Mouse (Mus musculus) G1E (cell line): ENCODE results near the gene Bean1. TPM values are rescaled to one million over a fixed set of nuclear protein-coding genes. Genes with fewer than 3 reads are reported as not detected.

Experiments
- ATAC-seq: 2 replicates; pipeline ENCODE4 v1.8.0; 2016; ENCODE audit warnings: mild to moderate bottlenecking; ENCODE audit not compliant: insufficient number of reproducible peaks, poor library complexity, low FRiP score, severe bottlenecking; ENCODE audit errors: extremely low read depth
- DNase-seq: peaks from one replicate; pipeline ENCODE4 v3.0.0; 2012; ENCODE audit warnings: low spot score
- H3K27me3 ChIP-seq: 2 replicates; pipeline ENCODE4 v1.6.1; 2012; ENCODE audit warnings: mild to moderate bottlenecking, low read length, inconsistent platforms; ENCODE audit not compliant: insufficient read depth
- H3K36me3 ChIP-seq: replicated peaks from 2 replicates; pipeline ENCODE3; 2012; ENCODE audit warnings: mild to moderate bottlenecking, inconsistent platforms
- H3K4me1 ChIP-seq: 2 replicates; pipeline ENCODE4 v1.6.1; 2012; ENCODE audit warnings: low read depth, low read length, inconsistent platforms, mixed read lengths; ENCODE audit not compliant: insufficient read depth
- H3K4me3 ChIP-seq: 2 replicates; pipeline ENCODE4 v1.5.1; 2012; ENCODE audit warnings: low read depth, mild to moderate bottlenecking, inconsistent platforms, low read length, moderate library complexity, mixed read lengths
- H3K9me3 ChIP-seq: replicated peaks from 2 replicates; pipeline ENCODE4 v1.6.1; 2012; ENCODE audit warnings: inconsistent platforms
- CTCF ChIP-seq: IDR thresholded peaks from 2 replicates; pipeline ENCODE4 v1.5.1; 2012; ENCODE audit warnings: low read depth, low read length, inconsistent platforms, mixed read lengths
- GATA1 ChIP-seq: IDR thresholded peaks from 2 replicates; pipeline ENCODE4 v1.6.1; 2012; ENCODE audit warnings: borderline replicate concordance, low read length, inconsistent platforms, mixed read lengths
- GATA2 ChIP-seq: IDR thresholded peaks from 2 replicates; pipeline ENCODE4 v1.6.1; 2012; ENCODE audit warnings: low read depth, low read length, inconsistent platforms, borderline replicate concordance
- POLR2AphosphoS5 ChIP-seq: IDR thresholded peaks from 2 replicates; pipeline ENCODE4 v1.6.1; 2012; ENCODE audit warnings: low read depth, low read length, inconsistent platforms; ENCODE audit not compliant: insufficient replicate concordance
- TAL1 ChIP-seq: conservative IDR thresholded peaks from 2 replicates; pipeline ENCODE4 v1.6.1; 2012; ENCODE audit warnings: low read depth, low read length, inconsistent platforms, mixed read lengths
- polyA plus RNA-seq: library from polyadenylated mRNA; stranded (reverse); fragments of >175 nt; gene quantifications from 2 replicates; pipeline ENCODE4 v1.2.3, GENCODE M21; 2012
- total RNA-seq, 2 experiments: library from RNA; stranded (forward) in 1 of 2; stranded (reverse) in 1 of 2; fragments of 200-1000 nt in 1 of 2; fragments of >200 nt in 1 of 2; fragmentation: Nextera tagmentation in 1 of 2; gene quantifications; 2 replicates each; pipeline ENCODE4 v1.2.3; 2014 to 2017

Bean1 gene
- total and polyA plus RNA-seq, 3 experiments, result not detected

DNA sequence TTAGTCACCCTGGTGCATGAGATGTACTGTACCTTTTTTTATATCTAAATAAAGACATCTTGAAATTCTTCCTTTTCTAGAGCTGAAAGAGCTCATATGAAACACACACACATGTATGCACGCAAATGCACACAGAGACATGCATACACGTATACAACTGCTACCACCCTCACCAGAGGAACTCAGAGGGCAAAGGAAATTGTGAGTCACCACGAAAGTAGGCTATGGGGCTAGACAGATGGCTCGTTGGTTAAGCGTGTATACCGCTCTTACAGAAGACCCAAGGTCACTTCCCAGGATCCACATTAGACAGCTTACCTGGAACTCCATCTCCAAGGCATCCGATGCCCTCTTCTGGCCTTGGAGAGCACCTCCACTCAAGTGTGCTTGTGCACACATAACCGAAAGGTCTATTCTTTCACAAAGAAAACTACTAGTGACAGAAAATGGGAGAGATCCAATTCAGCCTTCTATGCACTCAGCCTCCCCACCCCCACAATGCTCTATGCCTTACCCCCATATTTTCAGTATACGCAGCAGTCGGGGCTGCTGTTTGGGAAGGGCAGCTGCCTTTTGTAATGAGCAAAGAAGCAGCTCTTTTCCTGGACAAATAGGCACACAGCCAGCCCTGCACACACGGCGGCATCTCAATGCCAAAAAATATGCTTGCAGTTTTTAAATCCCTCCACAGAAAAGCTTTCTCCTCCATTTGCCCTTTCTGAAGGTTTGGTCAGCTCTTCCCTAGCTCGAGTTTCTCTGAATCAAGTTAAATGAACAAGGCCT, 25.6 kb upstream of the Bean1 start:
- DNase-seq, result no peak
- H3K27me3 ChIP-seq, result no peaks in the 10 kb centered on the region
- ATAC-seq, result no peak
- peaks cover 33% of the 10 kb centered on the region for H3K9me3 ChIP-seq
- no peaks in the 10 kb centered on the region for H3K4me1 ChIP-seq
- no peaks in the 10 kb centered on the region for H3K36me3 ChIP-seq
- no peak overlapping the region for H3K4me3 ChIP-seq
- TF ChIP-seq GATA2 (no peak), TAL1 (no peak), POLR2AphosphoS5 (no peak), CTCF (no peak), GATA1 (no peak)

GRCm38 (mm10) chr8:104145981-104146689, 24.1 kb upstream of the Bean1 start:
- Histone ChIP-seq H3K9me3 (peaks cover 29% of the 10 kb centered on the region), H3K4me3 (no peak overlapping the region), H3K27me3 (no peaks in the 10 kb centered on the region), H3K4me1 (no peaks in the 10 kb centered on the region), H3K36me3 (no peaks in the 10 kb centered on the region)
- DNase-seq, result peak; percentile 9
- no peak for TF ChIP-seq GATA2
- TF ChIP-seq TAL1, result no peak
- no peak for TF ChIP-seq GATA1
- no peak for TF ChIP-seq CTCF
- TF ChIP-seq POLR2AphosphoS5, result no peak
- no peak for ATAC-seq

- Histone ChIP-seq H3K4me1 (no peaks in the 10 kb centered on the region), H3K9me3 (peaks cover 26% of the 10 kb centered on the region), H3K36me3 (no peaks in the 10 kb centered on the region), H3K4me3 (no peak overlapping the region), H3K27me3 (no peaks in the 10 kb centered on the region)
- DNase-seq, result no peak
- TF ChIP-seq CTCF (no peak), GATA2 (no peak), TAL1 (no peak), GATA1 (no peak), POLR2AphosphoS5 (no peak)
- ATAC-seq, result no peak
Measured at GRCm38 (mm10) chr8:104146717-104147494, 23.3 kb upstream of the Bean1 start.

- H3K4me3 ChIP-seq, result peak overlapping the region; percentile 27; the same call in 1 of the 2 replicates
- no peak for DNase-seq
Measured at GRCm38 (mm10) chr8:104147947-104148346, 22.3 kb upstream of the Bean1 start.

DNA sequence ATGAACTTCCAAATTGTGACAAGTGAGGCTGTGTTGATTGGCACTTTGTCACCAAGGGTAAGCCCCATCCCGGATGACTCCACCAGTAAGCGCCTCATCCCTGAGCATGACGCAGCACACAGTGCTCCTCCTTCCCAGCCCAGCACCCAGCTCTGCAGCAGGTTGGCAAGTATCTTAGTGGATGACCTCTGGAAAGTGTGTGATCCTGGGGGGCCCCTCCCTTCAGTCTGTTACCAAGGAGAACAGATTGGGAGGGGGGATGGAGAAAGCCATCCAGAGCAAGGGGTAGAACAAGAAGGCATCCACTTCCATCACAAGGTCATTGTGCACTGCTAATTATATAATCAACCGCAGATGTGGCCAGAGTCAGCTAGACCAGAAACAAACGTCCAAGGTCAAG, 9.5 kb upstream of the Bean1 start:
- no peak for DNase-seq
- Histone ChIP-seq H3K4me1 (no peaks in the 10 kb centered on the region), H3K36me3 (no peaks in the 10 kb centered on the region), H3K27me3 (no peaks in the 10 kb centered on the region), H3K9me3 (peaks cover 8% of the 10 kb centered on the region; the same call in 1 of the 2 replicates), H3K4me3 (no peak overlapping the region)
- TF ChIP-seq GATA2, result no peak
- TF ChIP-seq GATA1, result no peak
- no peak for TF ChIP-seq TAL1
- no peak for TF ChIP-seq CTCF
- TF ChIP-seq POLR2AphosphoS5, result no peak
- no peak for ATAC-seq

More at GRCm38 (mm10) chr8:104147947-104148346, 22.3 kb upstream of the Bean1 start:
- ATAC-seq, result no peak
- H3K9me3 ChIP-seq, result peaks cover 16% of the 10 kb centered on the region
- no peaks in the 10 kb centered on the region for H3K4me1 ChIP-seq
- H3K36me3 ChIP-seq, result no peaks in the 10 kb centered on the region
- no peaks in the 10 kb centered on the region for H3K27me3 ChIP-seq
- TF ChIP-seq POLR2AphosphoS5, result peak; percentile 82; the same call in 1 of the 2 replicates
- TF ChIP-seq TAL1, result no peak
- TF ChIP-seq GATA2, result no peak
- TF ChIP-seq GATA1, result no peak

DNA sequence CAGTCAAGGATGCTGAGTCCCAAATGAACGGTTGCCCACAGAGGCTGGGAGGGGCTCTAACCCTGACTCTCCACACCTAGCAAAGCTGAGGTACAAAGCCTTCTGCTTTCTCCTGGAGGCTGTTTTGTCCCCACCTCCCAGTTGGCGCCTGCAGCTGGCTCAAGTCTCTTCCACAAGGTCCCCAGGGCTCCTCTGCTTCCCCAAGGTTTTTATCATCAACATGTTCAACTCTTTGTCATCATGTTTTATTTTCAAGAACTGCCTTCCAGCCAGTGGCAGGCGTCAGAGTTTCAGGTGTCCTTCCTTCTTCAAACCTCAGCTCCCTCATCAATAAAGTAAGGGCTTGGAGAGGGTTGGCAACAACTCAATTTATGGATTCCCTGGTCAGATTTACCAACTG, 781 bp upstream of the Bean1 start:
- Histone ChIP-seq H3K9me3 (peaks cover 43% of the 10 kb centered on the region), H3K36me3 (no peaks in the 10 kb centered on the region), H3K4me3 (no peak overlapping the region), H3K27me3 (no peaks in the 10 kb centered on the region), H3K4me1 (no peaks in the 10 kb centered on the region)
- no peak for TF ChIP-seq POLR2AphosphoS5
- TF ChIP-seq GATA2, result no peak
- TF ChIP-seq TAL1, result no peak
- DNase-seq (no peak), ATAC-seq (no peak)
